Mouse (Mus musculus) layer of hippocampus, adult 8-10 months (tissue): ENCODE measurements around the gene Hps6. TPM values are rescaled to one million over a fixed set of nuclear protein-coding genes. Genes with fewer than 3 reads are reported as not detected.

Source experiments
- DNase-seq, 2 experiments: peaks; one replicate each; pipeline ENCODE4 v3.0.0; 2022; ENCODE audit warnings: low spot score in 2 of 2
- total RNA-seq, 4 experiments: library from RNA; stranded (reverse); gene quantifications; 2 replicates each; pipeline ENCODE4 v1.2.4; 2022

The Hps6 gene
- total RNA-seq, 4 experiments from 2014 or later: 6.1 to 8.8 (median 8.2) TPM

- no peak for DNase-seq
Observed at GRCm38 (mm10) chr19:46029652-46030051, 26.3 kb downstream of the Hps6 start.

- DNase-seq: no peak
Observed at GRCm38 (mm10) chr19:46030196-46030983, 27.1 kb downstream of the Hps6 start.

GRCm38 (mm10) chr19:46031689-46032432 lies 28.6 kb downstream of the Hps6 start:
- DNase-seq: no peak

DNA sequence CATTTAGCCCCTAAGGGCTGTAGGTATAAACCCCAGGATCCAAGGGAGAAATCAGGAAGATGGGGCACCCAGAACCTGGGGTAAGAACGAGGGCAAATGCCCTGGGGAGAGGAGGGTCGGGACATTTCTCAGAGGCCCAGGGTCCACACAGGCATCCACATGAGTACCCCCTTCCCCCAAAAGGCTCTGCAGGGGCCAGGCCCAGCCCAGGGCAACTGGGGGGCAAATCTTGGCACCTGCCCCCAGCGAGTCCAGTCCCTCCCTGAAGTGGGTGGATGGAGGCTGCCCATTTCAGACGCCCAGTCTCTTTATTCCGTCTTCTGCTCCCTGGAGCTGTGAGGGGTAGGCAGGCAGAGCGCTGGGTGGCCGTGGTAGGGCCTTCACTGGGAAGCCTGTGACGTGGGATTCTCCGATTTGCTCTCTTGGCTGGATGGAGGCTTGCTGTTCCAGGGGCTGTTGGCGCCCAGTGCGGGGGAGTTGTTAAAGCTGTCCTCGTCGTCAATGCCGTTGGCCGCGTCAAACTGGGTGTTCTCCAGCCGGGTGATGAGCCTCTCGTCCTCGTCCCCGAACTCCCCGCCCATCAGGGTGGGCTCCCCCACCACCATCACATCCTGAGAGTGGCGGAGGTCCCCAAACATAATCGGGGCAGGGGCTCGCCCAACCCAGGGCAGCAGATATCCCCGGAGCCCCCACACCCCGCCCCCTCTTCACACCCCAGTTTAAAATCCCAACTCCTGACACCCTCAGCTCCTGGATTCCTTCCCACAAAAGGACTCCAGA lies 29.6 kb downstream of the Hps6 start:
- DNase-seq: no peak

GRCm38 (mm10) chr19:46033911-46034310 lies 30.6 kb downstream of the Hps6 start:
- no peak for DNase-seq

DNA sequence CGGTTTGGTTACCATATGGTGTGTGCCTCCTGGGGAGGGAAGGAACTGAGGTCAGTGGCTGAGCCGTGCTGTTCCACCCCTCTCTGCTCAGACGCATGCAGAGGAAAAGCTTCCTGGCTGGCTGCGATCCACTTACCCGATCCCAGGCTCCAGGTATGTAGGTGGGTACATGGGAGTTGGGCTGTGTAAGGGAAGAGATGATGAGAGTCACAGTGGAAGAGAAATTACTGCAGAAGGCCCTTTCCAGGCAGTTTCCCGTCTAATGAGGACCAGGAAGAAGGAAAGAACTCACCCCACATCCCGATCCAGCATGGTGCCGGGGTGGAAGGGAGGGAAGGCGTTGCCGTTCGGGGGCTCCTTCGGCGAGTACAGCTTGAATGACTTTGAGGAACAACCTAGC lies 32.7 kb downstream of the Hps6 start:
- DNase-seq: no peak

DNA sequence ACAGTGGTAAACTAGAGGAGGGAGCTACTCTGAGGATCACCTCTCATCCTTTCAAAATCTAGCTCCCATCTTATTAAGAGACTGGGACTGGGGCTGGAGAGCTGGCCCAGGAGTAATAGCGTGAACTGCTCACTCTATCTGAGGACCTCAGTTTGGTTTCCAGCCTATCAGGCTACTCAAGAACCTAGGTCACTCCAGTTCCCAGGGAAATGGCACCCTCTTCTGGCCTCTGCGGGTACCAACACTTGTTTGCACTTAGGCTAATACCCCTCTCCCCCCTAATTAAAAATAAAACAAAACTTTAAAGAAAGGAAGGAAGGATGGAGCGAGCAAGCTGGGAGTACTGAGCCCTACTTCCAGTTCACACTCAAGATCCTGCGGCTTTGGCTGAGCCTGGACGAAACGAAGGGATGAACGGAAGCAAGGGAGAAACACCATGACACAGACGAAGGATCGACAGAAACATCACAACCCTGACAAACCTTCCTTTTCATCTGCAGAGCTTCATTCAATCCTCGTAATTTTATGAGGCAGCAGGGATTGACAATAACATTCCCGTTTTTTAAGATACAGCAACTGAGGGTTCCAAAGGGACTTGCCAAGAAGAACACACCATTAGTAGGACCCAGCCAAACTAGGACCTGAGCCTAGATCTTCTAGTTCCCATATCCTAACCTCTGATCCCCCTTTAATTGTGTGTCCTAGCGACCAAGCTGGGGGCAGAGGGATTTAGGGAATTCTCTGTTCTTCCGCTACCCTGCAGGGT lies 33.4 kb downstream of the Hps6 start:
- DNase-seq: no peak

- DNase-seq: no peak
Observed at GRCm38 (mm10) chr19:46037243-46037924, 34.1 kb downstream of the Hps6 start.

DNA sequence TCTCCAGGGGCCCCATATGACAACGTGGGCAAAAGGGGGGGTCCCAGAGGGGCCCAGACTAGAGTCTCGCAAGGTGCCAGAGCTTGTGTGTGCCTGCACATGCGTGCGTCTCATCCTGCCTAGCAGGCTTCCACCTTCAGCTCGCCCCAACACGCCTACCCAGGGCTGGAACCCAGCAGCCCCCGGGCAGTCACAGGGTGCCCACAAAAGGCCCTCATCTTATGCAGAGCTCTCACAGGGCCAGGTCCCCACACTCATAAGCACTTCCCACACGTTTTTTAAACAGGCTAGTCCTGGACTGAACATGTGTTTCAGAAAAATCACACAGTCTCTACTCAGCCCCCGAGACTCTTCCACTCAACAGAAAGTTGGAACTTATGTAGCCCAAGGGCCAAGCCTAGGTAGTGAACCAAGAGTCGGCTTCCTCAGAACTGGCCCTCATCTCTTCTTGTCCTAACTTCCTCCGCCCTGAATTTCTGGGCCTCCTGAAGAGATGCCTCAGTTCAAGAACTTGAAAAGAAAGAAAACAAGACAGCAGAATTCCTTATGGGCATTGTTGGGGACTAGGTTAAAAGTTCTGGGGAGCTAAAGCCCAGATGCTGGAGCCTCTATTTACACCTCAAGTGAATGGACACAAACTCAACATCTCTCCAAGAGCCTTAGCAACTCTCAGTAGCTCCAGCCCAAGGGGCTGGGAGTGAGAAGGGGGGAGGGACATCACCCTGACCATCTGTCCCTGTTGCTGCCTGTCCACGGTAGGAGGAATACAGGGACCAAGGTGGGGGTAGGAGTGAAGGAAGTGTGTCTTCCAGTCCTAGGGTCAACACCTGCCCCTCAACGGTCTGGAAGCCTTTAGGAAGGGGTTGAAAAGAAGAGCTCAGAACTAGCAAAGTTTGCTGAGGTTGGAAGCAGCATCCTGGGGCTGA lies 34.9 kb downstream of the Hps6 start:
- DNase-seq: no peak

- no peak for DNase-seq
Observed at GRCm38 (mm10) chr19:46038851-46039260, 35.5 kb downstream of the Hps6 start.

DNA sequence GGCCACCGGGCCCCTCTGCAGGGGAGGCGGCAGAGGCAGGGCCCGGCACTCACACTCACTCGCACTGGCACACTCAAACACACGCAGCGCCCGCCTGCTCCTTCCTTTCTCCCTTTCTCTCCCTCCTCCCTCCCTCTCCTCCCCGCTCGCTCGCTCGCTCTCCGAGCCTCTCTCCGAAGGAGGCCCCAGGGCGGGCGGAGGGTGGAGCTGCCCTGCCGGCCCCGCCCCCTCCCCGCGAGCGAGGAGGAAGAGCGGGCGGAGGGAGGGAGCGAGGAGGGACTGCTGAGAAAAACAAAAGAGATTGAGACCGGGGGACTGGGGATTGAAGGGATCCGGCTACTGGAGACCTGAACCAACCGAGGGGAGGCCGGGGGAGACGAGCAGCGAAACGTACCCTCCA lies 36.2 kb downstream of the Hps6 start:
- peak; percentile 67 to 70 for DNase-seq

DNA sequence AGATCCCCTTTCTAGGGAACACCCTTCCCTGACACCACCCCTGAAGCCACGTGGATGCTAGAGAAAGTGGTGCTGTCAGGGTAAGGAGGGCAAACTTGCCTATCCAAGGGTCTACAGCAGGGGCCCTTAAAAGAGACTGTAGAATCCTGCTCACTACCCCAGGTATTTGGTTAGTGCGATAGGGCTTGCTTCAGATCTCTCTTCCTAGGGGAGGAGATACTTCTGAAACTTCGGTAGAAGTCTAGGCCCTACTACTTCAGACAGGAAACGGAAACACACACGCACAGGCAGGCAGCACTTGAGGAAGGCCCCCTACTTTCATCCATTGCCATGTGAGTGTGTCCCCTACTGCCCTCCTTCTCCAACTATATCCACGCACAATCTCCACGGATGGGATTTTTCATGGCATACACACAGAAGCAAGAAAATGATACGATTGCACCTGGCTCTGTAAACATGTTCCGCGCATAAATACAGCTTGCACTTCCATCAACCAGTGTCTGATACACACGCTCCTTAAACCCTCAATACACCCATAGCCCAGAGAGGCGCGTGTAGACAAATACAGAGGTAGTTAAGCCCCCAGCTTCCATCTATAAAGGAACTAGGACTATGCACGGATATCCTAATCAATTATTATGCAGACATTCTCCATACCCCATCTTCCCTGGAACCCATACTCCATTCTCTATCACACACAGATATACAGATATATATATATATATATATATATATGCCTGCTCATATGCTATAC lies 37.0 kb downstream of the Hps6 start:
- no peak for DNase-seq

DNA sequence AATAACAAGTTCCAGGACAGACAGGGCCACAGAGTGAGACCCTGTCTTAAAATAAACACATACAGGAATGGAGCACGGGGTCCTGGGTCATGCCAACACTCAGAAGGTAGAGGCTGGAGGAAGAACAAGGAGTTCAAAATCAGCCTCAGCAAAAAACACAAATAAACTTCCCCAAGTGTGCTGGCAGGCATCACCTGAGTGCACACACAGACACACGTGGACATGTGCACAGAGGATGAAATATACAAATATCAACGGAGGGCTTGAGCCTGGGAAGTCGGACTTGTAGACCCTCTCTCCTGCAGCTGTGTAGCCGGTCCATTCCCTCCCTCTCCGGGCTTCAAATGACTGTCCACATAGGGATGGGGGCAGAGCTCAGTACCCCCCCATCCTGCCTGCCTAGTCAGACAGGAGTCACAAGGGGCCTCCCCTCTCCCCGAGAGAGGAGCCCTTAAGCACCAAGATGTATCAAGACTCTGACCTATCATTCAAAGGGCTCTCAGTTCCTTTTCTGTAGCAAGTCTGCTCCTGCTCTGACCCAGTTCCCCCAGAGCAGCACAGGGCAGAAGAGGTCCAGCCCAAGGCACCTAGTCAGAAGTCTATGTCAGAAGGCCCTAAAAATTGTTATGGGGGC lies 38.1 kb downstream of the Hps6 start:
- DNase-seq: no peak

- peak; percentile 78 to 82 for DNase-seq
Observed at GRCm38 (mm10) chr19:46041933-46042475, 38.7 kb downstream of the Hps6 start.

GRCm38 (mm10) chr19:46042476-46043011 lies 39.2 kb downstream of the Hps6 start:
- peak; percentile 60 to 73 for DNase-seq

GRCm38 (mm10) chr19:46043380-46043779 lies 40.1 kb downstream of the Hps6 start:
- no peak for DNase-seq

- DNase-seq: no peak
Observed at GRCm38 (mm10) chr19:46044271-46044992, 41.1 kb downstream of the Hps6 start, which contains the start of gene Pprc1. Gene Pprc1, plus strand, starts transcription at chr19:46044886.
